Mouse (Mus musculus) intestine, postnatal 0 days (tissue): Measurements from ENCODE around the gene Vipr2. TPM values are rescaled to one million over a fixed set of nuclear protein-coding genes. Genes with fewer than 3 reads are reported as not detected.

Experiments
- ATAC-seq: fragments of 200-750 bp; cut with Nextera tagmentation; 2 replicates; pipeline ENCODE4 v1.8.0; 2017; ENCODE audit warnings: mild to moderate bottlenecking, moderate TSS enrichment, moderate library complexity
- H3K27ac ChIP-seq: fragments of 300-500 bp; sonication (generic); 2 replicates; pipeline ENCODE4 v1.5.1; 2014; ENCODE audit warnings: mild to moderate bottlenecking, low read depth, low read length, moderate library complexity
- H3K27me3 ChIP-seq: fragments of 300-500 bp; sonication (generic); replicated peaks from 2 replicates; pipeline ENCODE4 v1.6.1; 2014; ENCODE audit warnings: low read length, mixed read lengths; ENCODE audit not compliant: control insufficient read depth, insufficient read depth
- H3K36me3 ChIP-seq: fragments of 300-500 bp; sonication (generic); 2 replicates; pipeline ENCODE4 v1.6.1; 2014; ENCODE audit warnings: mild to moderate bottlenecking, moderate library complexity; ENCODE audit not compliant: control insufficient read depth, insufficient read depth
- H3K4me1 ChIP-seq: fragments of 300-500 bp; sonication (generic); replicated peaks from 2 replicates; pipeline ENCODE4 v1.6.1; 2014; ENCODE audit warnings: antibody characterized with exemption, low read length, mixed read lengths; ENCODE audit not compliant: control insufficient read depth, insufficient read depth
- H3K4me2 ChIP-seq: fragments of 300-500 bp; sonication (generic); replicated peaks from 2 replicates; pipeline ENCODE4 v1.6.1; 2014; ENCODE audit warnings: low read depth, mild to moderate bottlenecking, moderate library complexity
- H3K4me3 ChIP-seq: fragments of 300-500 bp; sonication (generic); 2 replicates; pipeline ENCODE4 v1.5.1; 2014; ENCODE audit warnings: low read depth, low read length
- H3K9ac ChIP-seq: fragments of 300-500 bp; sonication (generic); 2 replicates; pipeline ENCODE4 v1.6.1; 2014; ENCODE audit warnings: mild to moderate bottlenecking, low read depth, low read length
- H3K9me3 ChIP-seq: fragments of 300-500 bp; sonication (generic); 2 replicates; pipeline ENCODE4 v1.6.1; 2016; ENCODE audit warnings: mixed run types; ENCODE audit not compliant: control insufficient read depth
- CTCF ChIP-seq: sonication (generic); IDR thresholded peaks from 2 replicates; pipeline ENCODE4 v1.5.1; 2016; ENCODE audit warnings: low read depth, mild to moderate bottlenecking, control low read depth, antibody characterized with exemption, moderate library complexity
- WGBS: fragments of 180-500 bp; shearing (Covaris S2); extraction: QIAGEN DNeasy Blood & Tissue Kit; methylation state at CpG from one replicate; pipeline ENCODE4 v1.1.7; 2014; 5-methylcytosine and 5-hydroxymethylcytosine counted together
- polyA plus RNA-seq: library from polyadenylated mRNA; unstranded; fragments of >200 nt; fragmentation: Nextera tagmentation; extraction: Ambion mirVana; gene quantifications from 2 replicates; pipeline ENCODE4 v1.2.1, GENCODE M21; 2015

Vipr2 gene
- polyA plus RNA-seq, 1 experiment from 2014 or later: 1.7 TPM

- Histone ChIP-seq H3K27ac (no peak overlapping the region), H3K4me3 (no peak overlapping the region), H3K9me3 (no peaks in the 10 kb centered on the region), H3K4me2 (no peak overlapping the region), H3K27me3 (no peaks in the 10 kb centered on the region), H3K9ac (no peak overlapping the region), H3K4me1 (no peaks in the 10 kb centered on the region), H3K36me3 (no peaks in the 10 kb centered on the region)
- no peak for TF ChIP-seq CTCF
- no peak for ATAC-seq
- WGBS: 81% methylated on average over 3 of the region's 3 CpGs
These were observed 12.3 kb downstream of the Vipr2 start for GRCm38 (mm10) chr12:116089836-116090235.

GRCm38 (mm10) chr12:116094765-116095555 is 17.4 kb downstream of the Vipr2 start:
- Histone ChIP-seq H3K4me2 (no peak overlapping the region), H3K4me1 (no peaks in the 10 kb centered on the region), H3K9me3 (no peaks in the 10 kb centered on the region), H3K36me3 (no peaks in the 10 kb centered on the region), H3K9ac (no peak overlapping the region), H3K27me3 (no peaks in the 10 kb centered on the region), H3K4me3 (no peak overlapping the region), H3K27ac (no peak overlapping the region)
- WGBS: 84% methylated on average over 14 of the region's 14 CpGs
- ATAC-seq: no peak
- TF ChIP-seq CTCF: no peak

- no peak for ATAC-seq
- H3K9me3 ChIP-seq: no peaks in the 10 kb centered on the region
- H3K36me3 ChIP-seq: no peaks in the 10 kb centered on the region
- no peak for TF ChIP-seq CTCF
- whole genome bisulfite sequencing: 43% methylated on average over 3 of the region's 3 CpGs
- H3K27ac ChIP-seq: no peak overlapping the region
- H3K27me3 ChIP-seq: no peaks in the 10 kb centered on the region
- H3K4me2 ChIP-seq: no peak overlapping the region
- H3K4me1 ChIP-seq: no peaks in the 10 kb centered on the region
- no peak overlapping the region for H3K4me3 ChIP-seq
- no peak overlapping the region for H3K9ac ChIP-seq
These were observed 18.9 kb downstream of the Vipr2 start for GRCm38 (mm10) chr12:116096361-116096904.

- TF ChIP-seq CTCF: no peak
- no peak overlapping the region for H3K4me2 ChIP-seq
- H3K9me3 ChIP-seq: no peaks in the 10 kb centered on the region
- no peaks in the 10 kb centered on the region for H3K4me1 ChIP-seq
- WGBS: 85% methylated on average over 8 of the region's 8 CpGs
- no peaks in the 10 kb centered on the region for H3K36me3 ChIP-seq
- no peak for ATAC-seq
- no peak overlapping the region for H3K27ac ChIP-seq
- no peak overlapping the region for H3K4me3 ChIP-seq
- no peak overlapping the region for H3K9ac ChIP-seq
- H3K27me3 ChIP-seq: no peaks in the 10 kb centered on the region
These were observed 19.6 kb downstream of the Vipr2 start for GRCm38 (mm10) chr12:116097166-116097565.

GRCm38 (mm10) chr12:116101945-116102344 is 24.4 kb downstream of the Vipr2 start:
- Histone ChIP-seq H3K4me3 (no peak overlapping the region), H3K27ac (no peak overlapping the region), H3K4me1 (no peaks in the 10 kb centered on the region), H3K9me3 (no peaks in the 10 kb centered on the region), H3K27me3 (no peaks in the 10 kb centered on the region), H3K36me3 (no peaks in the 10 kb centered on the region), H3K9ac (no peak overlapping the region), H3K4me2 (no peak overlapping the region)
- 84% methylated on average over 2 of the region's 2 CpGs for WGBS
- ATAC-seq: no peak
- TF ChIP-seq CTCF: no peak

GRCm38 (mm10) chr12:116109451-116110353 is 32.2 kb downstream of the Vipr2 start:
- 70% methylated on average over 9 of the region's 9 CpGs for WGBS
- Histone ChIP-seq H3K4me1 (no peaks in the 10 kb centered on the region), H3K9ac (no peak overlapping the region), H3K27ac (no peak overlapping the region), H3K9me3 (no peaks in the 10 kb centered on the region), H3K4me2 (no peak overlapping the region), H3K4me3 (no peak overlapping the region), H3K36me3 (no peaks in the 10 kb centered on the region), H3K27me3 (no peaks in the 10 kb centered on the region)
- no peak for ATAC-seq
- TF ChIP-seq CTCF: no peak
